Mouse (Mus musculus) small intestine, adult 2 months (tissue): ENCODE data around the gene Adgrf5. TPM values are rescaled to one million over a fixed set of nuclear protein-coding genes. Genes with fewer than 3 reads are reported as not detected.
"Not testable (repeated sequence)": the region's sequence is repeated elsewhere in the genome, so short reads cannot be mapped to it uniquely, and the experiment has no call there.

Source experiments
- H3K27ac ChIP-seq: fragments of 200-500 bp; 2 replicates; pipeline ENCODE4 v1.5.1; 2012; ENCODE audit warnings: low read depth, low read length, control low read depth, inconsistent platforms; ENCODE audit not compliant: insufficient read depth
- H3K27me3 ChIP-seq: fragments of 200-500 bp; 2 replicates; pipeline ENCODE4 v1.6.1; 2012; ENCODE audit warnings: mild to moderate bottlenecking, moderate library complexity, low read length, inconsistent platforms; ENCODE audit not compliant: control insufficient read depth, insufficient read depth
- H3K36me3 ChIP-seq: fragments of 200-500 bp; 2 replicates; pipeline ENCODE4 v1.6.1; 2012; ENCODE audit warnings: mild to moderate bottlenecking, low read length, control low read depth, inconsistent platforms; ENCODE audit not compliant: control insufficient read depth, insufficient read depth
- H3K4me1 ChIP-seq: fragments of 200-500 bp; 2 replicates; pipeline ENCODE4 v1.6.1; 2012; ENCODE audit warnings: low read length, inconsistent platforms, mixed read lengths; ENCODE audit not compliant: control insufficient read depth, insufficient read depth, insufficient read length
- H3K4me3 ChIP-seq: fragments of 200-500 bp; 2 replicates; pipeline ENCODE4 v1.5.1; 2012; ENCODE audit warnings: low read depth, mild to moderate bottlenecking, control low read depth, inconsistent platforms, low read length, moderate library complexity
- CTCF ChIP-seq: fragments of 200-500 bp; IDR thresholded peaks from 2 replicates; pipeline ENCODE4 v1.5.1; 2012; ENCODE audit warnings: low read depth, mild to moderate bottlenecking, control low read depth, inconsistent platforms, low read length, moderate library complexity, mixed read lengths; ENCODE audit not compliant: insufficient replicate concordance, insufficient read length; ENCODE audit errors: extremely low read depth
- POLR2A ChIP-seq: fragments of 200-500 bp; IDR thresholded peaks from 2 replicates; pipeline ENCODE4 v1.6.1; 2012; ENCODE audit warnings: low read depth, mild to moderate bottlenecking, control low read depth, inconsistent platforms, low read length, moderate library complexity
- WGBS: fragments of 180-500 bp; shearing (Covaris S2); methylation state at CpG from one replicate; pipeline ENCODE4 v1.1.7; 2018; 5-methylcytosine and 5-hydroxymethylcytosine counted together
- polyA plus RNA-seq: library from polyadenylated mRNA; depleted of rRNA; stranded (reverse); fragments of >200 nt; gene quantifications from 2 replicates; pipeline ENCODE4 v1.2.3, GENCODE M21; 2012

Gene Adgrf5
- polyA plus RNA-seq, 1 experiment = 4.9 TPM

GRCm38 (mm10) chr17:43488439-43489151, 128.3 kb downstream of the Adgrf5 start:
- H3K27me3 ChIP-seq = no peaks in the 10 kb centered on the region
- peaks cover 5% of the 10 kb centered on the region for H3K36me3 ChIP-seq
- H3K4me3 ChIP-seq = no peak overlapping the region
- H3K27ac ChIP-seq = no peak overlapping the region; the same call in 1 of the 2 replicates
- no peak for TF ChIP-seq POLR2A
- TF ChIP-seq CTCF = no peak
- WGBS = 82% methylated on average over 2 of the region's 2 CpGs
- H3K4me1 ChIP-seq = peaks cover 2% of the 10 kb centered on the region; the same call in 1 of the 2 replicates

DNA sequence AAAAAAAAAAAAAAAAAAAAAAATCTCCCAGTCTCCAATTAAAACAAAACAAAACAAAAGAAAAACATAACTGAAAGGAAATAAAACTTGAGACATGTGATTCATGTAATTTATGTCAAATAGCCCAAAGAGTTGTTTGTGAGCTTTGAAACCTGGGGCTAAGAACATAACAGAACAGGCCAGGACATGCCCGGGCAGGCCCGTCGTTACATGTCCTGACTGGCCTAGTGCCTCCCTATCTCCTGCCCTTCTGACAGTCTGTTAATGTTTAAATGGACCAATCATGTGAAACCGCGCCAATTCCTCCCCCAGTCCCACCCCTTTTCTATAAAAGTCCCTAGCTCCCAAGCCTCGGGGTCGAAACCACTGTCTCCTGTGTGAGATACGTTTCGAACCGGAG, 130.1 kb downstream of the Adgrf5 start:
- not testable (repeated sequence) for H3K27ac ChIP-seq, H3K36me3 ChIP-seq, H3K4me3 ChIP-seq, H3K4me1 ChIP-seq, H3K27me3 ChIP-seq
- WGBS = 88% methylated on average over 10 of the region's 10 CpGs

GRCm38 (mm10) chr17:43495502-43495901, 135.3 kb downstream of the Adgrf5 start:
- Histone ChIP-seq H3K27me3 (no peaks in the 10 kb centered on the region), H3K36me3 (peaks cover 7% of the 10 kb centered on the region), H3K27ac (no peak overlapping the region), H3K4me3 (no peak overlapping the region), H3K4me1 (peaks cover 6% of the 10 kb centered on the region; the same call in 1 of the 2 replicates)
- TF ChIP-seq CTCF = no peak
- no peak for TF ChIP-seq POLR2A
- WGBS = 86% methylated on average over 5 of the region's 5 CpGs

DNA sequence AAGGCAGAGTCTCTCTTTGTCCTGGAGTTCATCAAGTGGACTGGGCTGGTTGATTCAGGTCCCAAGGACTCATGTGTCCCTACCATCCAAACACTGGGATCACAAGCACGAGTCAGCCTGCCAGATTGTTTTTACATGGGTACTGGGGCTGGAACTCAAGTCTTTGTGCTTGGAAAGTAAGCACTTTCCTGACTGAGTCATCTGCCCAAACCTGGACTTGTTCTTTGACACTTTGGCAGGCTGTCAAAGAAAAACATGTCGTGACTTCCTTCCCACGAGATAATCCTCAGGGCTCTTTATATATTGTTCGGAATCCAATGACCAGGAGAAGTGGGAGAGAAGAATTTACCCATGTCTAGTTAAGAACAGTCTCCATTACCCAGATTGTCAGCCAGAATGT, 137.3 kb downstream of the Adgrf5 start:
- H3K4me1 ChIP-seq = peaks cover 6% of the 10 kb centered on the region; the same call in 1 of the 2 replicates
- no peak for TF ChIP-seq POLR2A
- TF ChIP-seq CTCF = no peak

GRCm38 (mm10) chr17:43500513-43500912, 140.3 kb downstream of the Adgrf5 start:
- Histone ChIP-seq H3K27ac (no peak overlapping the region), H3K27me3 (no peaks in the 10 kb centered on the region), H3K4me1 (peaks cover 15% of the 10 kb centered on the region; the same call in 1 of the 2 replicates), H3K4me3 (no peak overlapping the region), H3K36me3 (peaks cover 3% of the 10 kb centered on the region; the same call in 1 of the 2 replicates)
- TF ChIP-seq CTCF (no peak), POLR2A (no peak)
- WGBS = 73% methylated on average over 1 of the region's 1 CpGs

More for the DNA sequence above, 137.3 kb downstream of the Adgrf5 start:
- no peak overlapping the region for H3K4me3 ChIP-seq
- peaks cover 5% of the 10 kb centered on the region for H3K36me3 ChIP-seq
- 12% methylated on average over 4 of the region's 4 CpGs for WGBS
- H3K27me3 ChIP-seq = no peaks in the 10 kb centered on the region
- no peak overlapping the region for H3K27ac ChIP-seq

- peaks cover 15% of the 10 kb centered on the region; the same call in 1 of the 2 replicates for H3K4me1 ChIP-seq
- H3K4me3 ChIP-seq = peak overlapping the region; percentile 3; the same call in 1 of the 2 replicates
- TF ChIP-seq CTCF = no peak
- TF ChIP-seq POLR2A = no peak
- no peaks in the 10 kb centered on the region; the same call in 1 of the 2 replicates for H3K36me3 ChIP-seq
- 50% methylated on average over 3 of the region's 3 CpGs for WGBS
- H3K27me3 ChIP-seq = no peaks in the 10 kb centered on the region
- H3K27ac ChIP-seq = no peak overlapping the region
Observed at GRCm38 (mm10) chr17:43501223-43501622, 141.0 kb downstream of the Adgrf5 start.

DNA sequence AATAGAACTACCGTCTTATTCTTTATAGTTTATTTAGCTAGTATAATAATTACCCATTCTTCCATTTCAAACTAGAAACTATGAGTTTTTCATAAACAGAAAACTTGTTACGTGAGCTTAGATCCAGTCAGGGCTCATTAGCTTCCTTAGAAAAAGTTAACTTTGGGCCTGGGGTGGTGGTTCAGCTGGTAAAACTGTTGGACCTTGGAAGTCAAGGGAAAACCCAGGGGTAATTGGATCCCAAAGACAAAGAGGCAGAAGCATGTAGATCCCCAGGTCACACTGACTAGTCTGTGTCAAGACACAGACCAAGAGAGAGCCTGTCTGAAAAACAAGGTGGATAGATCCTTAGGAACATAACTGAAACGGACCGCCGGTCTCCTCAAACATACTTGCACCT, 141.4 kb downstream of the Adgrf5 start:
- Histone ChIP-seq H3K4me1 (peaks cover 15% of the 10 kb centered on the region; the same call in 1 of the 2 replicates), H3K27ac (peak overlapping the region; percentile 57; the same call in 1 of the 2 replicates), H3K36me3 (no peaks in the 10 kb centered on the region; the same call in 1 of the 2 replicates), H3K4me3 (no peak overlapping the region), H3K27me3 (no peaks in the 10 kb centered on the region)
- WGBS = 69% methylated on average over 5 of the region's 5 CpGs
- TF ChIP-seq POLR2A = no peak
- TF ChIP-seq CTCF = no peak

DNA sequence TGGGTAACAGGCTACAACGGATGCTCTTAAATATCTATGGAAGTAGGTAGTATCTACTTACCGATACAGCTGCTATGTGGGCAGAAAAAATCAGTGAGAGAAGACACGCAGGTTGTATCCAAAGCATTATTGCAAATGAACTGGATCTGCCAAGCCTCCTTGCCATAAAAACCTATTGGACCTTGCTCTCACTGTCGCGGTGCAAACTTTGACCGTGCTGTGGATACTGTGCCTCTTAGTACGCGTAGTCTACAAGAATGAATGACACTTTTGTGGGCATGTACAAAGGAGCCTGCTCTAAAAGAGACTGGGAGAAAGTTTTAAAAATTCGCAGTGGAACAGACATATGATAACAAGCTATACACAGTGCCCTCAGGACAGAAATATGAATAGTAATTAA, 142.3 kb downstream of the Adgrf5 start, which contains the start of gene Mep1a:
Gene Mep1a (minus strand): TSS at position 221 of the 400 bp plus-strand sequence.
- Histone ChIP-seq H3K27me3 (no peaks in the 10 kb centered on the region), H3K27ac (peak within 1 kb of the TSS; percentile 75), H3K4me1 (peaks cover 12% of the 10 kb centered on the region; the same call in 1 of the 2 replicates), H3K4me3 (no peak within 1 kb of the TSS), H3K36me3 (no peaks in the 10 kb centered on the region; the same call in 1 of the 2 replicates)
- TF ChIP-seq POLR2A (no peak), CTCF (no peak)
- 35% methylated on average over 9 of the region's 9 CpGs for WGBS
